20 mouse cellular contexts compared by ENCODE assay signal in genomic region chr16:95717631-95718030, GRCm38 (mm10).
"Had no signal": no experiment of that assay in that cellular context is flagged by ENCODE, and none has a peak within 500 bp of the region (broad histone marks: within the 10 kb centered on the region; RNA-seq: fewer than 3 reads in every experiment).

No protein-coding gene starts in this region.

- H3K9me3 ChIP-seq: liver, embryonic 13.5 days; stomach, embryonic 15.5 days had no signal

- H3K27me3 ChIP-seq: liver, embryonic 13.5 days; midbrain, embryonic 13.5 days; neural tube, embryonic 13.5 days; stomach, embryonic 15.5 days had no signal

- ATAC-seq: midbrain, embryonic 13.5 days; midbrain, embryonic 16.5 days had no signal

- H3K9ac ChIP-seq: liver, embryonic 13.5 days; midbrain, embryonic 13.5 days; neural tube, embryonic 13.5 days; stomach, embryonic 15.5 days had no signal

- DNase-seq: kidney, adult 11 months; kidney, adult 9 months; kidney, postnatal 25 days; layer of hippocampus, adult 9-11 months; liver, embryonic 13.5 days; lung, adult 2 months; lung, postnatal 14 days; retina, postnatal 1 day; right cerebral cortex, postnatal 25 days; spleen, adult 18-20 months; thymus, adult 18-20 months had no signal

- H3K4me3 ChIP-seq: layer of hippocampus, adult 2 months; liver, embryonic 13.5 days; midbrain, embryonic 10.5 days; midbrain, embryonic 13.5 days; myocyte; neural tube, embryonic 13.5 days; stomach, embryonic 15.5 days had no signal

- H3K4me1 ChIP-seq: liver, embryonic 13.5 days; midbrain, embryonic 10.5 days; midbrain, embryonic 13.5 days; neural tube, embryonic 13.5 days; stomach, embryonic 15.5 days had no signal

- H3K4me2 ChIP-seq: liver, embryonic 13.5 days; midbrain, embryonic 13.5 days; neural tube, embryonic 13.5 days; stomach, embryonic 15.5 days had no signal

- H3K27ac ChIP-seq: kidney, postnatal 0 days; layer of hippocampus, adult 2 months; liver, embryonic 13.5 days; macrophage; midbrain, embryonic 10.5 days; midbrain, embryonic 13.5 days; neural tube, embryonic 13.5 days; stomach, embryonic 15.5 days had no signal
